Mouse (Mus musculus) adrenal gland, adult 18-20 months (tissue): Measurements from ENCODE around the gene Spp2. TPM values are rescaled to one million over a fixed set of nuclear protein-coding genes. Genes with fewer than 3 reads are reported as not detected.

Experiments used
- DNase-seq, 2 experiments: peaks; one replicate each; pipeline ENCODE4 v3.0.0; 2021 to 2022; ENCODE audit warnings: low spot score in 2 of 2
- long read RNA-seq, 2 experiments: library from polyadenylated mRNA; stranded (forward); transcript quantifications; one replicate each; pipeline ENCODE4 v2.0.0; 2021
- total RNA-seq, 2 experiments: library from RNA; stranded (reverse); gene quantifications; 1 replicate in 1 of 2; 2 replicates in 1 of 2; pipeline ENCODE4 v1.2.3; 2021

The Spp2 gene
- total RNA-seq: under 1 TPM in 1 of 2 experiments, not detected in 1; 0.63 TPM
- long read RNA-seq, experiment 1: 0 reads
- long read RNA-seq, experiment 2, partial matches to known transcripts: 0 of 1 reads
- long read RNA-seq, experiment 2, other reads (novel, unspliced or antisense): 0 of 1 reads

DNA sequence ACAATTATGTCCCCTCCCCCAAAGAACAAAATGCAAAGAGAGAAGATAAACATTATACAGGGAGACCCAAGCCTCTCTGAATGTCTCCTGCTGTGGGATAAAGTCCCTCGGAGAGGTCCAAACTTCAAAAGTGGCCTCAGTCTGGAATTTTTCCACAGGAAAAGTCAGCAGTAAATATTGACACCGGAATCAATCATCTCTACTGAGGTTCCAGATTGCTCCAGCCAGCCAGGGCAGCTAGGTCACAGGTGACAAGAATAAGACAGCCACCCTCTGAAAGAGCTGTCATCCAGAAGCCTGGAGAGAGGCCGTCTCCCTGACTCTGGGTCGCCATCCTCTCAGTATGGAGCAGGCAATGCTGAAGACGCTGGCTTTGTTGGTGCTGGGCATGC, at the start of gene Spp2:
Gene Spp2, plus strand, starts transcription at position 155 of the 392 bp plus-strand sequence.
- no peak for DNase-seq

DNA sequence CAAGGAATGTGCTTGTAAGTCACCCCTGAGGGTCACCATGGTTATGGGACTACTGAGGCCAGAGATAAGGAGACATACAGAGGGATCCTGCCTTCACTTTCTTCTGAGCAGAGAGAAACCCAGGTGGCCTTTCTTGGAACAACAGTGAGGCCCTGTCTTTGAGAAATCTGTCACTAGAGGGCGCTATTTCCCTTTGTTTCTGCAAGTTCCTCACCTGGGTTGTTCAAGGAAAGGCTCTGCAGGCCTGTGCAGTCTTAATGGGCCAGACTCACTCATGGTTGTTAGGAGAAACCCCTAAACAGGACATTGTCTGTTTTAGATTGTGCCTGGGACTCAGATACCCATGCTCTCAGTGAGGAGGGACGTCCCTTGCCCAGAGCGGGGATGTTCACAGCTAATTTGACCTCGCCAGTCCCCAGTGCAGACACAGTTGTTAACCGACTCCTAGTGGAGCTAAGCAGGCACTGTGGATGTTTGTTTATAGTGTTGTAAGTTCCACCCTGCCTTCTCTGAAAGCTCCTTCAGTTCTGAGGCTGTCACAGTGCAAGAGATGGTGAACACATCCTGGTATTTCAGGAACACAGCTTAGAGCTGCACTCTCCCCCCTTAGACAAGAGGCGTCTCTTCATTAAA, 49.2 kb upstream of the Spp2 start:
- peak in 1 of 2 experiments; percentile 44 for DNase-seq

DNA sequence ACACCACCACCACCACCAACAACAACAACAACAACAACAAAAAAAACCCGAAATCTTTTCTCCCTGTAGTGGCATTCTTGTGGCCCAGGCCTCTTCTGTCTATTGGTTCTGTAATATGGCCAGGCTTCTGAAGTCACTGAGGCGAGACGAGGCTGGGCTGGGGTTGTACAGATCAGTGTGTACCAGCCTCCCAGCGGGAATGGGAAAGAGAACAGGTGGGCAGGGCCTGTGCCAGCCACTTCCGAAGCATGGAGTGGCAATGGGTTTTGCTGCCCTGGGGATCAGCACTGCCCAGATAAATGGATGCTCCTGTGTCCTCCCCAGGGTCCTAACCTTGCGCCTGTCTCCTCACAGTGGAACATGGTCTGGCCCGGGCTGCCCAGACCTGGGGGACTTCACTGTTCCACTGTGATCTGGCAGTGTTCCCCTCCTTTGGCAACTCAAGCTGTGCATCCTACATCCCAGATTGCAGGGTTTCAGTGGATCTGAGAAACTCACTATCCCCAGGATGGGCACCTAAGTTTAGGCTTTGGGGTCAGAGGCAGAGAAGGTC, 48.6 kb upstream of the Spp2 start:
- DNase-seq: no peak

DNA sequence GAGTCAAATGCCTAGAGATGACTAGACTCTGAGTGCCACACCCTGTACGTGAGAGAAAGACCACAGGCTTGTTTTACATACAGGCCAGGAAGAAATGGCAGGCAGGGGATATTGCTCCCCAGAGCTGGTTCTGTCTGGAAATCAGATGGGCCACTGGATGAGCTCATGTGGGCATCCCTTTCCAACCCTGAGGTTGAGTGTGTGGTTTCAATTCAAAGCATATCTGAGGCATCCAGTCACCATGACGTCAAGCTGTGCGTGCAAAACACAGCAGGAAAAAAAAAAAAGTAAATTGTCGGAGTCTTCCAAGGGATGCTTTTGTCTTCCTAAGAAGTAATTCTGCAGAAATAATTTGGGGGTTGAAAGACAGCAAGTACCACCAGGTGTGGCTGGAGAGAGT, 45.7 kb upstream of the Spp2 start:
- no peak for DNase-seq

DNA sequence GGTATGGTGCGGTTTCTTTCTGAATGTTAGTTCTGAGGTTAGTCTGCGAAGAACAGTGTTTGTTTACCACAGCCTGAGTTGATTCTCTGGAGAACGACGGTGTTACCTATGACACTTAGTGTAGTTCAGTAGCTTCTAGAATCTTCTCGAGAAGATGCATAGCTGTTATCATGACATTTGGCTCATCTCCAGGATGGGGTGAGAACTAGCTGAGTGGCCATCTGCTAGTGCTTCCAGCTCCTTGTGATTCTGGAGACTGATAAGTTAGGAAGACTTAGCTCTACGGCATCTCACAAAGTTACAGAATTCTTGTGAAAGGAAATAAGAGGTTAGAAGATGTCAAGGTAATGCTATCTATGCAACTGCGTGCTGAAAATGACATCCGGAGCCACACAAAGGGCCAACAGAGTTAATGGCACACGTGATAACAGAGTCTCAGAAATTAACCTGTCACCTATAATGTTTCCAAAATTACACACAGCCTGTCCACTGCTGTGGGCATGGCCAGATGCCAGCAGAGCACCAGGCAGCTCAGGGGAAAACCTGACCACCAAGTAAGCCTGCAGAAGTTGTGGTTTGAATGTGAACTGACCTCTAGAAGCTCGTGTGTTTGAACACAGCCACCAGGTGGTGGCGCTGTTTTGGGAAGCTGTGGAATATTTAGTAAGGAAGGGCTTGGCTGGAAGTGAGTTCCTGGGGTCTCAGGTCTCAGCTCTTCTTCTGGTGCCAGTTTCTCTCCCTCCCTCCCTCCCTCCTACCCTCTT, 39.7 kb upstream of the Spp2 start:
- no peak for DNase-seq

DNA sequence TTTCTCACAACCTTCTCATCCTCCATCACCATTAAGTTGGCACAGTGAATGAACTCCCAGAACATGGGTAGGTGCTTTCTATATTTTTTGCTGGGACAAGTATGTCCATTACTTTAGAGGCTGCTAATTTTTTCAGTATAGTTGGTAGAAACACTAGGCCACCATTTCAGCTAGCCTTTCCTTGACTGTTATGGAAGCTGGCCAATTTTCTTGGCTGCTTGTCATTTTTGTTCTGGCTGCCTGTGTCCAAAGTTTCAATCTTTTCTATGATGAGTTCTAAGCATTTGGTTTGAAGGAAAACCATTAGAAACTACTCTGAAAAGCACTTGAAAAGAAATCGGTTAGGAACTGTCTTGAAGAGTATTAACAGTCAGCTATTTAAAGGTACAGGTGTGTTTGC, 28.3 kb upstream of the Spp2 start:
- DNase-seq: no peak

DNA sequence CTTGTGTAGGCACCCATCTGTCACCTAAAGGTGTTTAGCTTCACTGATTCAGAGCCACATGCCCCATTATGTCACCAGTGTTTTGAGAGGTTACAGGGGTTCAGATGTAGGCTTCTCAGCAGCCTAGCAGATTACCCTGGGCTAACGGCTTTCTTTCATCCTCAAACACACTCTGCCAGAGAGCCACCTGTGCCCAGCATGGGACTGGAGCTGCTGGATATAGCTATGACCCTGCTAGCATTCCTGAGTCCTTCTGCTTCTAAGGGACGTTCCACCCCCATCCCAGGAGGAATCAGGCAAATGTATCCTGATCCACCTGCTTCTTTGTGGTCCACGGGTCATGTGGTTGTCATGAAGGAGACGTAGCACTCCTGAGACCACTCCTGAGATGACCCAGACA, 15.1 kb upstream of the Spp2 start:
- DNase-seq: no peak

DNA sequence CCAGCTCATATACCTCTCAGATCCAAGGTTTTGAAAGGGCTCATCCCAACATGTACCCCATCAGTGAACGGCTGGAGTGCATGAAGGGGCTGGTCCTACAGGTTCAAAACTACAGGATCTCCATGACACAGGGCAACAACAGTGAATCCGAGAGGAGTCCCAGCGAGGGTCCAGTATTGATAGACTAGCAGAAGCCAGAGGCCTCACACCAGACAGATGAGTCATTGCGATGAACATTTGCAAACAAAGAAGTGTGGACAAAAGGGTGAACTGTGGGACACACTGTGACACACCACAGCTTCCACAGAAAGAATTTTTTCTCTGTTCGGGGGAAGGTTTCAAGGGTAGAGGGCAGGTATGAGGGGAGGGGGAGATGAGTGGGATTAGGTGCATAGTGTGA, 13.4 kb upstream of the Spp2 start:
- DNase-seq: no peak

DNA sequence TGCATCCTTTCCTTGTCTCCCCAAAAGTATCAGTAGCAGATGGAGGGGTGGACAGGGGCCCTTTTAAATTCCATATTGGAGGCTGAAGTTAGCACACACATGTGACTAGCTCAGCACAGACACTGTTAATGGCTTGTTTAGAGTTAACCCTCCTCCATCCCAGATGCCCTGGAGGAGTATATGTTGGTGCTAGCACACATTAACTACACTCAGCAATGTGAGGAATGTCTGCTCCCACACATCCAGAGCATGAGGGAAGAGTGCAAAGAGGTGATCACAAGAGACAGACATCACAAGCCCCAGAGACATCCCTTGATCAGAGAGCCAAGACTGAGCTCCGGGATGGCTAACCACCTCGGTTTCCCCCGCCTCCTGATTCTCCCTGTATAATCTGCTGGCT, 3.4 kb upstream of the Spp2 start:
- no peak for DNase-seq

DNA sequence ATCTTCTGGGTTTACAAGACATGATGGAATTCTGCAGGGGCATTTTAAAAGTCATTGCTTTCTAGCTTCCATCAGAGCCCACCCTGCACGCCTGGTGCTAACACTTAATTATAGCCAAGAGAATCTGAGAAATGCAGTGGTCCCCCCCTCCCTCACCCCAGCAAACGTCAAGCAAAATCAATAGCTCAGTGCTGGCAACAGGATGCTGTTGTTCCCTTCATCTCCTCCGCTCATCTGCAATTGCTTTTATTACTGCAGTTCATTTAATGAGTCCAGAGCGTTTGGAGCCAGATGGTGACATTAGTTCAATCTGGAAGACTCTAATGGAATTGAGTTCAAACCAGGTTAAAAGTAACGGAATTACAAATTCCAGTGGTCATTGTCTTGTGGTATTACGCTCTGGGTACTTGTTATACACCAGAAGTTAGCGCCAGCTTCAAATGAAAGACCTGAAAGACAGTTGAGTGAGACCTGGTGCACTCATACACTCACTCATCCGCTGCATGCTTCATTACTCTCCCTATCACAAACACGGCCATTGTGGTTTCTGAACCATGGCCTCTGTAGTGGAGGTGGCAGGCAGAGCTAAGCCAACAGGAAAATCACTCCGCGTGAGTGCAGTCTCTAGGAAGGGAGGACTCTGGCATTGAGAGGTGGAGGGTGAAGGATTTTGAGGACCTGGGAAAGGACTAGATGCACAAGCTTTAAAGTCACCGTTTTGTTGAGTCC, 519 bp upstream of the Spp2 start:
- no peak for DNase-seq

DNA sequence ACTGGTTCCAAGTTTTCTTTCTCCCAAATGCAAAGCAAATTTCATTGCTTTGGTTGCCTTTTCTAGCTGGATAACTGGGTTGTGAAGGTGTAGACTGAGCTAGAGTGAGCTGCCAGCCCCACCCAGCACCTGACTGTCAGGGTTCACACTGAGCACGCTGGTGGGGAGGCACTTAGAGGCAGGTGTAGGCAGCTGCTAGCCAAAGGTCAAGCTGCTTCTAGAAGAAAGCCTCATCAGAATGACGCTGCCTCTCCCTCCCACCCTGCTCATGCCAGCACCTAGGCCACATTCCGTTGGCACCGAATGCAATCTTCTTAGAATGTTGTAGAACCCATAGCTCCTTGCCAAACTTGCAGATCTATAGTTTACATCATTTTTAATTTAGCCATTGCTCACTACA, 1.6 kb downstream of the Spp2 start:
- DNase-seq: no peak

DNA sequence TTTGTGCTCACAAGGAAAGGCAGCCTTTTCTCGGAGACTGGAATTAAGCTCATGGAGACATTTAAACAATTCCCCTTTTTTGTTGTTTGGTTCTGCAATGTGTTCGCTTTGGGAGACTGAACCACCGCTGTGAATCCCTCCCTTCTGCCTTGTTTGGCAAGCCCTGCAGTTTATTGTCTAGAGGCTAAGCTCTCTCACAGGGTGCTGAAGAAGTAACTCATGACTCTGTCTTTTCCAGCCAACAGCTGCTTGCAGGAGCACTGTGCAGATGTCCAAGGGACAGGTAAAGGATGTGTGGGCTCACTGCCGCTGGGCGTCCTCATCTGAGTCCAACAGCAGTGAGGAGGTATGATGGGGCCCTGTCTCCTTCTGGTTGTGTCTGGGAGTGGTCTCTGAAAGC, 5.3 kb downstream of the Spp2 start:
- no peak for DNase-seq

DNA sequence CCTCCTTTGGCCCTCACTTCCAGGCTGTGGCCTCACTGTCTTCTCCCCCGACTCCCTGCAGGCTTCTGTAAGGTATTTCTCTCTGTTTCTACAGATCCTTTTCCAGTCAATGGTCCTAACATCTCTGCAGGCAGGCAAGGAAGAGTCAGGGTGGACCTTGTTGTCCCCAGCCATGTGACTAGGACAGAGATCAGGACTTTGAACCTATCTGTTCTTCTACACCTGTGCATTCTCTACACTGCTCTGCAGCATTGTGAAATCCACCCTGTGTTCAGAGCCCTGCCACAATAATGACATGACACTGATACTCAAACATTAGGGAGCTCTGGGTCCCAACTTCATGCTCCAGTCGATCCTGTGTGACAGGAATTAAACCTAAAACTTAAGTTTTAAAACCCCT, 12.2 kb downstream of the Spp2 start:
- DNase-seq: no peak

DNA sequence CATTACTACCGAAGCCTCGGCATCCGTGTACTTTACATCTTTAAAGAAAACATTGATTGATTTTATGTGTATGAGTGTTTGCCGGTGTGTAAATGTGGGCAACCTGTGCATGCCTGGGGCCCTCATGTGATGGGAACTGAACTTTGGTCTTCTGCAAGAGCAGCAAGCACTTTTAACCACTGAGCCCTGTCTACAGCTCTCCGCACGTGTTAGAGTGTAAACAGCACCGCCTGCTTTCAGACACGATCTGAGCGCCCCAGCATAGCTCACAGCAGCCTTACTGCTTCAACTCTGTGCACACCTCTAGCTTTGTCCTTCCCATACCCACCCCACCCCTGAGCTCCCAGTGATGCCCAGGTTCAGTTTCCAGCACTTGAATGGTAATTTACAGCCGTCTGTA, 15.3 kb downstream of the Spp2 start:
- DNase-seq: no peak

DNA sequence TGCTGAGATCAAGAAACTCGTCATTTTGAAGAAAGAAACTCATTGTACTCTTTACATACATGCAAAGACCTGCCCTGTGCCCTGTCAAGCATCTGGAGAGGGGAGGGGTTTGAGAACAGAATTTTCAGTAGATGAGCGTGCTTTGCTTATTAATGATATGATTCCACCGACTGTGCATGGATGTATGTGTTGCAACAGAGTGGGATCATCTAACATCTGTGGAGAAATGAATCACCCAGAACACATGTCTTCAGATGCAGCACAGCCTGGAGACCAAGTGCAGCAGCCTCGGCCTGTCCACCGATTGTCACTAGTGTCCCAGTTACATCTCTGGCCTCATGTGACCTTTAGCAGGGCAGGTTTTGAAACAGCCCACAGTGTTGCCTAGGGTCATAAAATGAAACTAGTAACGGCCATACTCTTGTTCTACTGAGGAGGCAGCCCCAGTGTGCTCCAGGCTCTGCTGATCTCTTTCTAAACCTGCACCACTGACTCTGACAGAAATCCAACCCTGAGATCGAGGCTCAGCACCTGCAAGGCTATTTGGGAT, 16.2 kb downstream of the Spp2 start:
- DNase-seq: no peak

DNA sequence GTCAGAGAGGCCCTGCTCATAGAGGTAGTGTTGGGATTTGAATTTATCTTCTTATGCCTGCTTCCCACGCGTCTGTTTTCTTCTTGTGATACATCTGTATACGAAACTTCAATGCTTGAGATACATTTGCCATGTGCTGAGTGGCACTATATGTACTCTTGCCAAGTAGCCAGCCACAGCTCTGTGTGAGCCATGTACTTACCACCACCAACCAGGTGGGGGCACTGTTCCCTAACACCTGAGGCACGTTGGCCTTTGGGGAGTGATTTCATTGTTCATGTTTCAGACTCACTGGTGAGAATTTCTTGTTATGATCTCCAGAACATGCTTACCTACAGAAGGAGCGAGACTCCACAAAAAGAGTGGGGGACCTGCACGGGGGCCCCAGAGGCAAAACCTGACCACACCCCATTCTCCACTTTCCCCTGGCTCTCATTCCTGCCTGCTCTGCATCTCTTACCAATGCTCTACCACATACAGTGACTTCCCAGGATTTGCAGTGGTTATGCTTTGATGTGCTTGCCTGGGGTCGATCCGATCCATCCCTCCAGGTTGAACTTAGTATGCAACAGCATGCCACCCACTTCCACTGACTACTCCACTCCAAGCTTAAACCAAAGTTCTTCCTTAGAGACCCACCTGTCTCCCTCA, 18.0 kb downstream of the Spp2 start:
- DNase-seq: peak; percentile 80 to 81

DNA sequence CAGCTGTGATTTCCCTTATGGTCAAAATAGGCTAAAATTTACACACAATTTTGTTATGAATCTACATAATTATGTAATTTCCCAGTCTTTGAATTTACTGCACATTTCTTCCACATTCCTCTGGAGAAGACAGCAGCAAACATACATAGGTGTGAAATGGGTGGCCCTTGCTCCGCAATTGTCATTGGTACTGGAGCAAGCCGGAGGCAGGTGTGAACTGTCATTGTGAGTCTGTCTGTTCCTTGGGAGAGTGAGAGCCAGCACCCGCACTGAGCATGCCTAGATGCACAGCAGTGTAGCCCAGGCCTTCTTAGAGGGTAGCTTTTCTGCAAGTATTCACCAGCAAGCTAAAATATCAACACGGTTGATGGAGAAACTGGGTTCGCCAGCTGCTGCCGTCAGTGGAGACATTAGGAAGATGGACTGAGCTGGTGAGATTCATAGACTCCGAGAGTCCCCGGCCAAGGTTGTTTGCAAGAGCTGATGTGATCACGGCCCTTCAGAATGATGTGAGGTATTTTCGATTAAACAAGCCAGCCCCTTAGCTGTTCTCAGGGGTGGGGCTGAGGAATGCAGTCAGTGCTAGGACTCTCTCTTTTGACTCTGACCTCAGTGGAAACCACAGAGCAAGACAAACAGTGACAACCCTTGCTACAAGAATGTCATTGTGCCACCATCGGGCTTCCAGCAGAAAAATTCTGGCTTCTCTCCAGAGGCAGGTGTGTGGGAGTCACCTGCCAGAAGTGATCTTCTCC, 21.4 kb downstream of the Spp2 start:
- DNase-seq: no peak

DNA sequence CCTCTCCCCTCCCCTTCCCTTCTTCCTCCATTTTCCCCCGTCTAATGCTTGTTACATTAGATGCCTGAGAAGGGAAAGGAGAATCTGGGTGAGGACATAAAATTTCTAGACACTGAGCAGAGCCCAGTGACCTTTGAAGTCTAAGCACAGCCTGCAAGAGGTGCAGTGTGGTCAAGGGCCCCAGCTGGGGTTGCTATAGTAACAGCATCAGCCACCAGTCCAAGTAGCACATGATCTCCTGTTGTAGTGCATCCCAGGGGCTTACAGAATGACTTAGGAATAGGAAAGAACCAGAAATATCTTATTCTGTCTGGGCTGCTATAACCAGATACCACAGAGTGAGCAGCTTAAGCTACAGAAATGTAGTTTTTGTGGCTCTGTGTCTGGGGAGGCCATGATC, 22.7 kb downstream of the Spp2 start:
- no peak for DNase-seq

DNA sequence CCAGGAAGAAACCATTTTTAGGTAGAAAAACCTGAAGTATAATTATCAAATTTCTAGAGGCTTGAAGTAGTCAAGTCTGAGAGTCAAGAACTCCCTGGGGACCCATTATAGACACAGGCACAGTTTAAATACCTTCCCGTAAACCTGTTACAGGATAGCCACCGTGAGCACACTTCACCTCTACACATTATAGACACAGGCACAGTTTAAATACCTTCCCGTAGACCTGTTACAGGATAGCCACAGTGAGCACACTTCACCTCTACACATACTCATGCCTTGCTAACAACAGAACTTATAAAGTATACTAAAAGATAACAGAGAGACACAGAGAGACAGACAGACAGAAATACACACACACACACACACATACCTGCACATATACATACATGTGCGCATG, 24.5 kb downstream of the Spp2 start:
- DNase-seq: no peak

DNA sequence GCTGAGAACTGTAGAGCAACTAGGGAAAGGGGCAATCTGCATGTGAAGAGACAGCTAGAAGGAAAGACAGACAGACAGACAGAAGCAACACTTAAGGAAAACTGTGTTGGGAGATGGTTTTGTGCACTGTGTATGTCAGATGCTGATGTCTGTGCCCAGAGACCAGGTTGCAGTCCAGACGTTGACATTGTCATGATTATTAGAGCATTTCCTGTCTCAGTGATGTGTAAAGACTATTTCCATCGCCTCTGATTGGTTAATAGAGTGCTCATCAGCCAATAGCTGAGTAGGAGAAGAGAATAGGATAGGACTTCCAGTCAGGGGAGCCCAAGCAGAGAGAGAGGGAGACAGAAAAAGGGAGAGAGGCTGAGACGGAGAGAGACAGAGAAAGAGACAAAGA, 25.8 kb downstream of the Spp2 start:
- no peak for DNase-seq
